Mouse (Mus musculus) liver, adult 2 months (tissue): ENCODE measurements at regions not wholly inside any gene's neighbourhood (a gene's known extent, or its start where the extent isn't known, plus 50 kb on each side); places are given as distances from the start of the nearest gene placed in this dataset.

ENCODE experiments used
- CTCF ChIP-seq: fragments of 200-500 bp; IDR thresholded peaks from 2 replicates; pipeline ENCODE4 v1.5.1; 2011; ENCODE audit warnings: low read depth, low read length, control low read depth
- POLR2A ChIP-seq: fragments of 200-500 bp; IDR thresholded peaks from 2 replicates; pipeline ENCODE4 v1.6.1; 2011; ENCODE audit warnings: low read length, control low read depth; ENCODE audit not compliant: insufficient read depth; ENCODE audit errors: extremely low read depth

DNA sequence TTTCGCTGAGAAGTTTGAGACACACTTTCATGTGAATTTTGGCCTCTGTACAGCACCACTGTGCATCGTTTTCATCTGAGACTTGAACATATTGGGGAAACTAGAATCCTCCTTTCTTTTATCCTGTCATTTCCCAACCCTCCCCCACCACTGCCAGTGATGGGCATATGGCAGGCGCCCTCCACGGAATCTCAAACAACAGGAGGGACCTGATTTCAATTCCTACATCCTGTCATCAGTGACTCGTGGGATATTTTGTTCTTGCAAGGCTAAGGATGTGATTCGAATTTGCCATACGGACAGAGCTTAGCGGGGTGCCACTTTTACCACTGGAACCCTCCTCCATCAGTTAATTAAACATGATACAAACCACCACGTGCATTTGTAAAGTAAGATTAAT lies 60.9 kb upstream of the Etaa1 start:
- TF ChIP-seq POLR2A (no peak), CTCF (no peak)
